Mouse (Mus musculus) G1E (cell line): ENCODE data around the gene Ei24. TPM values are rescaled to one million over a fixed set of nuclear protein-coding genes. Genes with fewer than 3 reads are reported as not detected.
A peak's percentile ranks its signal among the peaks of the same experiment; 100 is the strongest.

ENCODE experiments used
- ATAC-seq: 2 replicates; pipeline ENCODE4 v1.8.0; 2016; ENCODE audit warnings: mild to moderate bottlenecking; ENCODE audit not compliant: insufficient number of reproducible peaks, poor library complexity, low FRiP score, severe bottlenecking; ENCODE audit errors: extremely low read depth
- DNase-seq: peaks from one replicate; pipeline ENCODE4 v3.0.0; 2012; ENCODE audit warnings: low spot score
- H3K27me3 ChIP-seq: 2 replicates; pipeline ENCODE4 v1.6.1; 2012; ENCODE audit warnings: mild to moderate bottlenecking, low read length, inconsistent platforms; ENCODE audit not compliant: insufficient read depth
- H3K36me3 ChIP-seq: replicated peaks from 2 replicates; pipeline ENCODE3; 2012; ENCODE audit warnings: mild to moderate bottlenecking, inconsistent platforms
- H3K4me1 ChIP-seq: 2 replicates; pipeline ENCODE4 v1.6.1; 2012; ENCODE audit warnings: low read depth, low read length, inconsistent platforms, mixed read lengths; ENCODE audit not compliant: insufficient read depth
- H3K4me3 ChIP-seq: 2 replicates; pipeline ENCODE4 v1.5.1; 2012; ENCODE audit warnings: low read depth, mild to moderate bottlenecking, inconsistent platforms, low read length, moderate library complexity, mixed read lengths
- H3K9me3 ChIP-seq: replicated peaks from 2 replicates; pipeline ENCODE4 v1.6.1; 2012; ENCODE audit warnings: inconsistent platforms
- CTCF ChIP-seq: IDR thresholded peaks from 2 replicates; pipeline ENCODE4 v1.5.1; 2012; ENCODE audit warnings: low read depth, low read length, inconsistent platforms, mixed read lengths
- GATA1 ChIP-seq: IDR thresholded peaks from 2 replicates; pipeline ENCODE4 v1.6.1; 2012; ENCODE audit warnings: borderline replicate concordance, low read length, inconsistent platforms, mixed read lengths
- GATA2 ChIP-seq: IDR thresholded peaks from 2 replicates; pipeline ENCODE4 v1.6.1; 2012; ENCODE audit warnings: low read depth, low read length, inconsistent platforms, borderline replicate concordance
- POLR2AphosphoS5 ChIP-seq: IDR thresholded peaks from 2 replicates; pipeline ENCODE4 v1.6.1; 2012; ENCODE audit warnings: low read depth, low read length, inconsistent platforms; ENCODE audit not compliant: insufficient replicate concordance
- TAL1 ChIP-seq: conservative IDR thresholded peaks from 2 replicates; pipeline ENCODE4 v1.6.1; 2012; ENCODE audit warnings: low read depth, low read length, inconsistent platforms, mixed read lengths
- polyA plus RNA-seq: library from polyadenylated mRNA; stranded (reverse); fragments of >175 nt; gene quantifications from 2 replicates; pipeline ENCODE4 v1.2.3, GENCODE M21; 2012
- total RNA-seq, 2 experiments: library from RNA; stranded (forward) in 1 of 2; stranded (reverse) in 1 of 2; fragments of 200-1000 nt in 1 of 2; fragments of >200 nt in 1 of 2; fragmentation: Nextera tagmentation in 1 of 2; gene quantifications; 2 replicates each; pipeline ENCODE4 v1.2.3; 2014 to 2017

Ei24 gene
- total RNA-seq (2014; fragmentation: Nextera tagmentation), result 54.2 and 63.3 TPM in 2 replicates
- total RNA-seq (2017), result 44.6 and 47.3 TPM in 2 replicates
- 32.2 and 39.9 TPM in 2 replicates for polyA plus RNA-seq

GRCm38 (mm10) chr9:36796781-36797555 lies at the start of gene Ei24:
Gene Ei24 (minus strand): TSS chr9:36797393.
- Histone ChIP-seq H3K36me3 (peaks cover 12% of the 10 kb centered on the region), H3K4me3 (peak within 1 kb of the TSS; percentile 95), H3K27me3 (peaks cover 8% of the 10 kb centered on the region; the same call in 1 of the 2 replicates), H3K4me1 (peaks cover 13% of the 10 kb centered on the region), H3K9me3 (no peaks in the 10 kb centered on the region)
- peak; percentile 89 for ATAC-seq
- TF ChIP-seq GATA2 (no peak), CTCF (no peak), TAL1 (no peak), POLR2AphosphoS5 (no peak)
- peak; percentile 84 for DNase-seq

- H3K4me3 ChIP-seq, result no peak overlapping the region
- H3K36me3 ChIP-seq, result no peaks in the 10 kb centered on the region
- DNase-seq (no peak), ATAC-seq (no peak)
- H3K27me3 ChIP-seq, result peaks cover 51% of the 10 kb centered on the region
- TF ChIP-seq POLR2AphosphoS5, result no peak
- no peak for TF ChIP-seq TAL1
- TF ChIP-seq CTCF, result no peak
- TF ChIP-seq GATA1, result no peak
- TF ChIP-seq GATA2, result no peak
- H3K4me1 ChIP-seq, result no peaks in the 10 kb centered on the region
- no peaks in the 10 kb centered on the region for H3K9me3 ChIP-seq
Observed at GRCm38 (mm10) chr9:36846346-36846745, 49.2 kb upstream of the Ei24 start.

GRCm38 (mm10) chr9:36833914-36834313 lies 36.7 kb upstream of the Ei24 start:
- H3K36me3 ChIP-seq, result no peaks in the 10 kb centered on the region
- H3K27me3 ChIP-seq, result peaks cover 8% of the 10 kb centered on the region
- H3K9me3 ChIP-seq, result no peaks in the 10 kb centered on the region
- H3K4me3 ChIP-seq, result no peak overlapping the region
- no peaks in the 10 kb centered on the region for H3K4me1 ChIP-seq
- no peak for DNase-seq
- no peak for TF ChIP-seq GATA1
- no peak for TF ChIP-seq GATA2
- TF ChIP-seq TAL1, result no peak
- TF ChIP-seq POLR2AphosphoS5, result no peak
- no peak for TF ChIP-seq CTCF
- no peak for ATAC-seq

- no peak overlapping the region for H3K4me3 ChIP-seq
- no peak for ATAC-seq
- H3K36me3 ChIP-seq, result no peaks in the 10 kb centered on the region
- no peak for DNase-seq
- no peaks in the 10 kb centered on the region for H3K4me1 ChIP-seq
- no peak for TF ChIP-seq POLR2AphosphoS5
- no peak for TF ChIP-seq CTCF
- no peak for TF ChIP-seq TAL1
- TF ChIP-seq GATA2, result no peak
- no peak for TF ChIP-seq GATA1
- peaks cover 8% of the 10 kb centered on the region for H3K27me3 ChIP-seq
- no peaks in the 10 kb centered on the region for H3K9me3 ChIP-seq
Observed at GRCm38 (mm10) chr9:36833043-36833881, 36.1 kb upstream of the Ei24 start.

GRCm38 (mm10) chr9:36832529-36832928 lies 35.3 kb upstream of the Ei24 start:
- H3K4me3 ChIP-seq, result no peak overlapping the region
- no peak for ATAC-seq
- no peak for DNase-seq
- H3K27me3 ChIP-seq, result peaks cover 8% of the 10 kb centered on the region
- TF ChIP-seq TAL1 (no peak), POLR2AphosphoS5 (no peak), CTCF (no peak), GATA1 (no peak), GATA2 (no peak)
- H3K9me3 ChIP-seq, result no peaks in the 10 kb centered on the region
- no peaks in the 10 kb centered on the region for H3K36me3 ChIP-seq
- H3K4me1 ChIP-seq, result no peaks in the 10 kb centered on the region

DNA sequence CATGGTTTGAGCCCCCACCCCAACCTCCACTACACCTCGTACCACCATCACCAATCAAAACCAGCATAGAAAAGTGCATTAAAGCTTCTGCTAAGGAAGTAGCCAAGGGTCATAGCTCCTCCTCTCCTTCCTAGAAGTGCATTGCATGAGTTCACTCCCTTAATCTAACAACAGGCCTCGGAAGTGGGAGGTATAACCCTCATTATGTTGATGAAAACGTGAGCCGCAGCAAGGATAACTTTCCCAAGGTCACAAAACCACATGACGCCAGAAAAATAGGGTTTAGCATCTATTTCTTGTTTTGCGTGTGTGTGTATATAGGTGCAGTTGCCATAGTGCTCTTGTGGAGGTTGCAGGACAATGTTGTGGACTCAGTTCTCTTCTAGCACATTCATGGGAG lies 34.2 kb upstream of the Ei24 start:
- Histone ChIP-seq H3K9me3 (no peaks in the 10 kb centered on the region), H3K4me3 (no peak overlapping the region), H3K27me3 (peaks cover 8% of the 10 kb centered on the region), H3K4me1 (no peaks in the 10 kb centered on the region), H3K36me3 (no peaks in the 10 kb centered on the region)
- DNase-seq (no peak), ATAC-seq (no peak)
- TF ChIP-seq CTCF (no peak), TAL1 (no peak), GATA2 (no peak), POLR2AphosphoS5 (no peak), GATA1 (no peak)
